Mouse (Mus musculus) liver (tissue): ENCODE results near the gene Gm40193.

Source experiments
- DNase-seq: peaks from one replicate; pipeline ENCODE4 v3.0.0-alpha.2; 2020; ENCODE audit warnings: mixed read lengths

Gene Gm40193

GRCm38 (mm10) chr11:70502018-70502417, 30.7 kb downstream of the Gm40193 start:
- no peak for DNase-seq

GRCm38 (mm10) chr11:70500476-70500812, 32.3 kb downstream of the Gm40193 start:
- DNase-seq = no peak

GRCm38 (mm10) chr11:70499566-70500475, 32.9 kb downstream of the Gm40193 start:
- no peak for DNase-seq

- no peak for DNase-seq
These were observed 43.1 kb downstream of the Gm40193 start for GRCm38 (mm10) chr11:70489684-70490083.

- DNase-seq = no peak
These were observed 43.6 kb downstream of the Gm40193 start for GRCm38 (mm10) chr11:70489138-70489537.

- no peak for DNase-seq
These were observed 44.9 kb downstream of the Gm40193 start for GRCm38 (mm10) chr11:70487816-70488215.

- DNase-seq = no peak
These were observed 47.2 kb downstream of the Gm40193 start for GRCm38 (mm10) chr11:70485498-70485897.
